Mouse (Mus musculus): ENCODE results near the gene Gad2. TPM values are rescaled to one million over a fixed set of nuclear protein-coding genes. Genes with fewer than 3 reads are reported as not detected.

Gad2 gene
- total RNA-seq, 1 experiment, result 0.13 TPM

GRCm38 (mm10) chr2:22590206-22590490, 31.9 kb upstream of the Gad2 start:
- H3K4me1 ChIP-seq (ENCODE audit: control insufficient read depth in 2 of 2, insufficient read depth in 2 of 2, low read length in 2 of 2, poor library complexity in 1 of 2), result no peaks in the 10 kb centered on the region
- in situ Hi-C loops (cut with MboI; ENCODE audit: low sequenced_read_pairs in 2 of 2, unreplicated experiment in 2 of 2), result no loop called here
- no peak overlapping the region for H3K4me3 ChIP-seq (ENCODE audit: insufficient read depth in 1 of 2, low read depth in 1 of 2, low read length in 2 of 2, poor library complexity in 1 of 2, severe bottlenecking in 1 of 2)
- no peak for TF ChIP-seq HCFC1 (IDR thresholded peaks at IDR 0.05; ENCODE audit: borderline replicate concordance, insufficient read depth, low read length)
- TF ChIP-seq CHD2 (IDR thresholded peaks at IDR 0.05; ENCODE audit: low read depth, low read length), result no peak
- no peak for TF ChIP-seq ZNF384 (IDR thresholded peaks at IDR 0.05; ENCODE audit: low read depth, low read length)
- no peak for TF ChIP-seq ZC3H11A (IDR thresholded peaks at IDR 0.05; ENCODE audit: borderline replicate concordance, low read depth, low read length)
- TF ChIP-seq MAFK (IDR thresholded peaks at IDR 0.05; ENCODE audit: insufficient read depth, low read depth, low read length), result no peak
- H3K9ac ChIP-seq (ENCODE audit: insufficient read depth, low read depth, low read length, poor library complexity, severe bottlenecking), result no peak overlapping the region
- H3K27ac ChIP-seq (ENCODE audit: insufficient read depth, low read depth, low read length, poor library complexity, severe bottlenecking), result no peak overlapping the region
- H3K9me3 ChIP-seq (ENCODE audit: control insufficient read depth, insufficient read depth, low read depth, low read length), result no peaks in the 10 kb centered on the region
- no peaks in the 10 kb centered on the region for H3K36me3 ChIP-seq (ENCODE audit: control insufficient read depth, insufficient read depth, low read length, poor library complexity, severe bottlenecking)
- no peak for DNase-seq (ENCODE audit: low read depth, low spot score)

GRCm38 (mm10) chr2:22617951-22618350, 4.1 kb upstream of the Gad2 start:
- no peaks in the 10 kb centered on the region for H3K9me3 ChIP-seq (ENCODE audit: control insufficient read depth, insufficient read depth, low read depth, low read length)
- H3K27ac ChIP-seq (ENCODE audit: insufficient read depth, low read depth, low read length, poor library complexity, severe bottlenecking), result no peak overlapping the region
- H3K9ac ChIP-seq (ENCODE audit: insufficient read depth, low read depth, low read length, poor library complexity, severe bottlenecking), result no peak overlapping the region
- TF ChIP-seq HCFC1 (IDR thresholded peaks at IDR 0.05; ENCODE audit: borderline replicate concordance, insufficient read depth, low read length) (no peak), MAFK (IDR thresholded peaks at IDR 0.05; ENCODE audit: insufficient read depth, low read depth, low read length) (no peak), CHD2 (IDR thresholded peaks at IDR 0.05; ENCODE audit: low read depth, low read length) (no peak)
- no peak for DNase-seq (ENCODE audit: low read depth, low spot score)
- no peaks in the 10 kb centered on the region for H3K36me3 ChIP-seq (ENCODE audit: control insufficient read depth, insufficient read depth, low read length, poor library complexity, severe bottlenecking)
- in situ Hi-C loops (cut with MboI; ENCODE audit: low sequenced_read_pairs in 2 of 2, unreplicated experiment in 2 of 2), result no loop called here
- H3K4me3 ChIP-seq (ENCODE audit: insufficient read depth in 1 of 2, low read depth in 1 of 2, low read length in 2 of 2, poor library complexity in 1 of 2, severe bottlenecking in 1 of 2), result no peak overlapping the region
- H3K4me1 ChIP-seq (ENCODE audit: control insufficient read depth in 2 of 2, insufficient read depth in 2 of 2, low read length in 2 of 2, poor library complexity in 1 of 2), result peaks cover 0 to 10% of the 10 kb centered on the region in 2 experiments; a peak in 1 of 4 replicates

- H3K4me3 ChIP-seq (ENCODE audit: insufficient read depth in 1 of 2, low read depth in 1 of 2, low read length in 2 of 2, poor library complexity in 1 of 2, severe bottlenecking in 1 of 2), result 0 out of 4 replicates have a peak overlapping the region, but pooled peaks of 1 of the 2 experiments have one; percentile 2
- no peaks in the 10 kb centered on the region for H3K9me3 ChIP-seq (ENCODE audit: control insufficient read depth, insufficient read depth, low read depth, low read length)
- no peak overlapping the region for H3K9ac ChIP-seq (ENCODE audit: insufficient read depth, low read depth, low read length, poor library complexity, severe bottlenecking)
- TF ChIP-seq ZNF384 (IDR thresholded peaks at IDR 0.05; ENCODE audit: low read depth, low read length), result no peak
- in situ Hi-C loops (cut with MboI; ENCODE audit: low sequenced_read_pairs in 2 of 2, unreplicated experiment in 2 of 2), result no loop called here
- peaks cover 0 to 10% of the 10 kb centered on the region in 2 experiments; a peak in 1 of 4 replicates for H3K4me1 ChIP-seq (ENCODE audit: control insufficient read depth in 2 of 2, insufficient read depth in 2 of 2, low read length in 2 of 2, poor library complexity in 1 of 2)
- no peak overlapping the region for H3K27ac ChIP-seq (ENCODE audit: insufficient read depth, low read depth, low read length, poor library complexity, severe bottlenecking)
- H3K36me3 ChIP-seq (ENCODE audit: control insufficient read depth, insufficient read depth, low read length, poor library complexity, severe bottlenecking), result no peaks in the 10 kb centered on the region
- no peak for DNase-seq (ENCODE audit: low read depth, low spot score)
Observed at GRCm38 (mm10) chr2:22619416-22619815, 2.6 kb upstream of the Gad2 start.

- peak; percentile 78 for DNase-seq (ENCODE audit: low read depth, low spot score)
- TF ChIP-seq ZNF384 (IDR thresholded peaks at IDR 0.05; ENCODE audit: low read depth, low read length), result 0 out of 2 replicates have a peak, but pooled peaks have one; percentile 58
- peak; percentile 53 for TF ChIP-seq CHD2 (IDR thresholded peaks at IDR 0.05; ENCODE audit: low read depth, low read length)
- no peak for TF ChIP-seq ZC3H11A (IDR thresholded peaks at IDR 0.05; ENCODE audit: borderline replicate concordance, low read depth, low read length)
- TF ChIP-seq HCFC1 (IDR thresholded peaks at IDR 0.05; ENCODE audit: borderline replicate concordance, insufficient read depth, low read length), result no peak
- no peak for TF ChIP-seq MAFK (IDR thresholded peaks at IDR 0.05; ENCODE audit: insufficient read depth, low read depth, low read length)
- Histone ChIP-seq H3K9ac (ENCODE audit: insufficient read depth, low read depth, low read length, poor library complexity, severe bottlenecking) (no peak overlapping the region), H3K9me3 (ENCODE audit: control insufficient read depth, insufficient read depth, low read depth, low read length) (no peaks in the 10 kb centered on the region), H3K36me3 (ENCODE audit: control insufficient read depth, insufficient read depth, low read length, poor library complexity, severe bottlenecking) (no peaks in the 10 kb centered on the region), H3K4me3 (ENCODE audit: insufficient read depth in 1 of 2, low read depth in 1 of 2, low read length in 2 of 2, poor library complexity in 1 of 2, severe bottlenecking in 1 of 2) (no peak overlapping the region), H3K4me1 (ENCODE audit: control insufficient read depth in 2 of 2, insufficient read depth in 2 of 2, low read length in 2 of 2, poor library complexity in 1 of 2) (peaks cover 0 to 10% of the 10 kb centered on the region in 2 experiments; a peak in 1 of 4 replicates), H3K27ac (ENCODE audit: insufficient read depth, low read depth, low read length, poor library complexity, severe bottlenecking) (no peak overlapping the region)
- in situ Hi-C loops (cut with MboI; ENCODE audit: low sequenced_read_pairs in 2 of 2, unreplicated experiment in 2 of 2), result no loop called here
Observed at GRCm38 (mm10) chr2:22620030-22620429, 2.0 kb upstream of the Gad2 start.

GRCm38 (mm10) chr2:22620534-22620933, 1.5 kb upstream of the Gad2 start:
- H3K9me3 ChIP-seq (ENCODE audit: control insufficient read depth, insufficient read depth, low read depth, low read length), result no peaks in the 10 kb centered on the region
- peaks cover 0 to 10% of the 10 kb centered on the region in 2 experiments; a peak in 1 of 4 replicates for H3K4me1 ChIP-seq (ENCODE audit: control insufficient read depth in 2 of 2, insufficient read depth in 2 of 2, low read length in 2 of 2, poor library complexity in 1 of 2)
- in situ Hi-C loops (cut with MboI; ENCODE audit: low sequenced_read_pairs in 2 of 2, unreplicated experiment in 2 of 2), result no loop called here
- no peak overlapping the region; a peak in 1 of 4 replicates for H3K4me3 ChIP-seq (ENCODE audit: insufficient read depth in 1 of 2, low read depth in 1 of 2, low read length in 2 of 2, poor library complexity in 1 of 2, severe bottlenecking in 1 of 2)
- no peak for DNase-seq (ENCODE audit: low read depth, low spot score)
- no peak overlapping the region for H3K27ac ChIP-seq (ENCODE audit: insufficient read depth, low read depth, low read length, poor library complexity, severe bottlenecking)
- no peaks in the 10 kb centered on the region for H3K36me3 ChIP-seq (ENCODE audit: control insufficient read depth, insufficient read depth, low read length, poor library complexity, severe bottlenecking)
- H3K9ac ChIP-seq (ENCODE audit: insufficient read depth, low read depth, low read length, poor library complexity, severe bottlenecking), result no peak overlapping the region
- TF ChIP-seq ZNF384 (IDR thresholded peaks at IDR 0.05; ENCODE audit: low read depth, low read length) (no peak), CHD2 (IDR thresholded peaks at IDR 0.05; ENCODE audit: low read depth, low read length) (no peak), MAFK (IDR thresholded peaks at IDR 0.05; ENCODE audit: insufficient read depth, low read depth, low read length) (no peak), ZC3H11A (IDR thresholded peaks at IDR 0.05; ENCODE audit: borderline replicate concordance, low read depth, low read length) (no peak), HCFC1 (IDR thresholded peaks at IDR 0.05; ENCODE audit: borderline replicate concordance, insufficient read depth, low read length) (no peak)

All from ES-E14 (cell line).